Mouse (Mus musculus) MEL (cell line): ENCODE measurements around the gene 4930447F04Rik. TPM values are rescaled to one million over a fixed set of nuclear protein-coding genes. Genes with fewer than 3 reads are reported as not detected.

ENCODE experiments used
- DNase-seq: peaks from one replicate; pipeline ENCODE4 v3.0.0; 2011; ENCODE audit warnings: low read depth, low spot score
- H3K27ac ChIP-seq: 2 replicates; pipeline ENCODE4 v1.5.1; 2012; ENCODE audit warnings: low read depth, mild to moderate bottlenecking, control low read depth, low read length, moderate library complexity; ENCODE audit not compliant: control insufficient read depth
- H3K27me3 ChIP-seq, 2 experiments: fragments of 150-350 bp in 1 of 2; sonication (generic) in 1 of 2; 2 replicates each; pipeline ENCODE4 v1.6.1; 2012; ENCODE audit warnings: low read length in 2 of 2, mild to moderate bottlenecking in 2 of 2, improper control_type of control experiment in 1 of 2, moderate library complexity in 1 of 2; ENCODE audit not compliant: insufficient read depth in 2 of 2, control insufficient read depth in 1 of 2
- H3K36me3 ChIP-seq, 2 experiments: 2 replicates each; pipeline ENCODE4 v1.6.1; 2012 to 2014; ENCODE audit warnings: low read length in 2 of 2, improper control_type of control experiment in 1 of 2, inconsistent platforms in 1 of 2, mild to moderate bottlenecking in 1 of 2; ENCODE audit not compliant: insufficient read depth in 2 of 2, control insufficient read depth in 1 of 2
- H3K4me1 ChIP-seq, 2 experiments: fragments of 150-350 bp in 1 of 2; sonication (generic) in 1 of 2; 2 replicates each; pipeline ENCODE4 v1.6.1; 2012; ENCODE audit warnings: low read length in 2 of 2, improper control_type of control experiment in 1 of 2, mild to moderate bottlenecking in 1 of 2; ENCODE audit not compliant: insufficient read depth in 2 of 2, control insufficient read depth in 1 of 2
- H3K4me3 ChIP-seq, 2 experiments: fragments of 150-350 bp in 1 of 2; sonication (generic) in 1 of 2; 2 replicates each; pipeline ENCODE4 v1.5.1; 2012; ENCODE audit warnings: low read depth in 2 of 2, low read length in 2 of 2, mild to moderate bottlenecking in 2 of 2, moderate library complexity in 2 of 2, control low read depth in 1 of 2, improper control_type of control experiment in 1 of 2; ENCODE audit not compliant: control insufficient read depth in 1 of 2, insufficient read depth in 1 of 2
- H3K79me2 ChIP-seq: 2 replicates; pipeline ENCODE4 v1.6.1; 2012; ENCODE audit warnings: mild to moderate bottlenecking, low read length, moderate library complexity; ENCODE audit not compliant: control insufficient read depth, poor library complexity, insufficient read depth
- H3K9ac ChIP-seq: 2 replicates; pipeline ENCODE4 v1.6.1; 2012; ENCODE audit warnings: low read depth, mild to moderate bottlenecking, control low read depth, low read length, moderate library complexity; ENCODE audit not compliant: control insufficient read depth, poor library complexity, severe bottlenecking
- H3K9me3 ChIP-seq: fragments of 150-350 bp; sonication (generic); replicated peaks from 2 replicates; pipeline ENCODE4 v1.6.1; 2012; ENCODE audit warnings: mild to moderate bottlenecking, low read length, improper control_type of control experiment, moderate library complexity; ENCODE audit not compliant: insufficient read depth
- BHLHE40 ChIP-seq: IDR thresholded peaks from 2 replicates; pipeline ENCODE4 v1.6.1; 2012; ENCODE audit warnings: low read depth, mild to moderate bottlenecking, inconsistent platforms, low read length, improper control_type of control experiment, borderline replicate concordance
- CHD1 ChIP-seq: IDR thresholded peaks from 2 replicates; pipeline ENCODE4 v1.6.1; 2012; ENCODE audit warnings: low read depth, mild to moderate bottlenecking, inconsistent platforms, low read length, improper control_type of control experiment
- CHD2 ChIP-seq: IDR thresholded peaks from 2 replicates; pipeline ENCODE4 v1.6.1; 2011; ENCODE audit warnings: low read length, improper control_type of control experiment
- HCFC1 ChIP-seq: IDR thresholded peaks from 2 replicates; pipeline ENCODE4 v1.6.1; 2012; ENCODE audit warnings: low read depth, mild to moderate bottlenecking, inconsistent platforms, low read length, improper control_type of control experiment, moderate library complexity
- POLR2AphosphoS2 ChIP-seq: IDR thresholded peaks from 2 replicates; pipeline ENCODE4 v1.6.1; 2011; ENCODE audit warnings: low read length, improper control_type of control experiment
- RAD21 ChIP-seq: IDR thresholded peaks from 2 replicates; pipeline ENCODE4 v1.6.1; 2011; ENCODE audit warnings: mild to moderate bottlenecking, low read depth, low read length, improper control_type of control experiment
- SMC3 ChIP-seq: IDR thresholded peaks from 2 replicates; pipeline ENCODE4 v1.6.1; 2011; ENCODE audit warnings: low read depth, low read length, improper control_type of control experiment
- TCF12 ChIP-seq: IDR thresholded peaks from 2 replicates; pipeline ENCODE4 v1.6.1; 2014; ENCODE audit warnings: low read depth, mild to moderate bottlenecking, inconsistent platforms, low read length, improper control_type of control experiment, moderate library complexity
- polyA plus RNA-seq, 2 experiments: library from polyadenylated mRNA; stranded (reverse) in 1 of 2; unstranded in 1 of 2; fragments of >175 nt in 1 of 2; fragments of >200 nt in 1 of 2; gene quantifications; 2 replicates each; pipeline versions ENCODE4 v1.2.1 to v1.2.4; 2012; ENCODE audit warnings: low replicate concordance in 2 of 2, low read depth in 1 of 2; ENCODE audit not compliant: insufficient read length in 2 of 2, insufficient read depth in 1 of 2, missing spikeins in 1 of 2
- total RNA-seq: library from RNA; depleted of rRNA; stranded (reverse); fragments of 300-350 nt; gene quantifications from 2 replicates; pipeline ENCODE4 v1.2.3, GENCODE M21; 2012; rRNA removed

Gene 4930447F04Rik
- total RNA-seq (not detected in 2 replicates), polyA plus RNA-seq (not detected)

- Histone ChIP-seq H3K4me1 (no peaks in the 10 kb centered on the region), H3K27ac (no peak within 1 kb of the TSS), H3K36me3 (no peaks in the 10 kb centered on the region), H3K9ac (no peak within 1 kb of the TSS), H3K27me3 (no peaks in the 10 kb centered on the region), H3K79me2 (no peaks in the 10 kb centered on the region), H3K9me3 (no peaks in the 10 kb centered on the region), H3K4me3 (no peak within 1 kb of the TSS)
- TF ChIP-seq TCF12: no peak
- no peak for TF ChIP-seq CHD2
- no peak for TF ChIP-seq POLR2AphosphoS2
- no peak for TF ChIP-seq SMC3
- TF ChIP-seq HCFC1: no peak
- TF ChIP-seq BHLHE40: no peak
- TF ChIP-seq RAD21: no peak
- no peak for TF ChIP-seq CHD1
- DNase-seq: no peak
Observed at GRCm38 (mm10) chrX:66304124-66304523, at the start of gene 4930447F04Rik. 4930447F04Rik (minus strand) TSS chrX:66304224.
